Mouse (Mus musculus) frontal cortex, adult 2 months (tissue): ENCODE data around the gene Gbp2. TPM values are rescaled to one million over a fixed set of nuclear protein-coding genes. Genes with fewer than 3 reads are reported as not detected.

ENCODE experiments used
- polyA plus RNA-seq: library from polyadenylated mRNA; depleted of rRNA; stranded (reverse); fragments of >200 nt; gene quantifications from 2 replicates; pipeline ENCODE4 v1.2.3, GENCODE M21; 2012; rRNA removed

Gbp2 gene
- polyA plus RNA-seq, 1 experiment: 3.5 TPM

Other genes with a start within 250 kb of the Gbp2 start
- 19.1 and 22.6 TPM in 2 replicates for gene Pdlim5, start 224.9 kb upstream of the Gbp2 start, polyA plus RNA-seq
- 3.0 TPM in 2 replicates for gene Gbp5, start 126.6 kb upstream of the Gbp2 start, polyA plus RNA-seq
- 2.4 and 3.5 TPM in 2 replicates for gene Gbp7, start 90.3 kb upstream of the Gbp2 start, polyA plus RNA-seq
- gene Gbp3, start 60.6 kb upstream of the Gbp2 start, polyA plus RNA-seq: 11.6 and 14.0 TPM in 2 replicates
- gene Gbp2b, start 25.8 kb upstream of the Gbp2 start, polyA plus RNA-seq: not detected in 2 replicates
- gene Kyat3, start 80.4 kb downstream of the Gbp2 start, polyA plus RNA-seq: 5.4 and 6.0 TPM in 2 replicates
- gene Gtf2b, start 144.4 kb downstream of the Gbp2 start, polyA plus RNA-seq: 35.8 and 44.1 TPM in 2 replicates